Mouse (Mus musculus): ENCODE measurements around the gene Gm19965. TPM values are rescaled to one million over a fixed set of nuclear protein-coding genes. Genes with fewer than 3 reads are reported as not detected.
A peak's percentile ranks its signal among the peaks of the same experiment; 100 is the strongest.

Gene Gm19965
- total RNA-seq (2014; rRNA removed) (not detected in 2 replicates), polyA plus RNA-seq (2015; fragmentation: Nextera tagmentation; extraction: Ambion mirVana) (not detected in 2 replicates)

- 74% methylated on average over 3 of the region's 3 CpGs for WGBS
- Histone ChIP-seq H3K9ac (replicated peaks; ENCODE audit: low read length) (no peak within 1 kb of the TSS), H3K4me2 (ENCODE audit: low read depth, low read length) (no peak within 1 kb of the TSS), H3K27ac (no peak within 1 kb of the TSS), H3K36me3 (ENCODE audit: insufficient read depth, low read length) (no peaks in the 10 kb centered on the region), H3K4me1 (ENCODE audit: insufficient read depth, low read length) (no peaks in the 10 kb centered on the region), H3K27me3 (ENCODE audit: insufficient read depth, low read length) (no peaks in the 10 kb centered on the region), H3K9me3 (ENCODE audit: low read length) (no peaks in the 10 kb centered on the region), H3K4me3 (ENCODE audit: low read length) (no peak within 1 kb of the TSS)
- DNase-seq (ENCODE audit: low spot score) (no peak), ATAC-seq (no peak)
- no peak for TF ChIP-seq CTCF (IDR thresholded peaks at IDR 0.05; ENCODE audit: low read depth)
Observed at GRCm38 (mm10) chr1:116802683-116803082, at the start of gene Gm19965. Gene Gm19965, plus strand, starts transcription at chr1:116802983.

- ATAC-seq: peak; percentile 67
- Histone ChIP-seq H3K4me3 (ENCODE audit: low read length) (no peak overlapping the region), H3K9me3 (ENCODE audit: low read length) (no peaks in the 10 kb centered on the region), H3K4me1 (ENCODE audit: insufficient read depth, low read length) (no peaks in the 10 kb centered on the region), H3K4me2 (ENCODE audit: low read depth, low read length) (no peak overlapping the region), H3K27me3 (ENCODE audit: insufficient read depth, low read length) (no peaks in the 10 kb centered on the region), H3K27ac (no peak overlapping the region), H3K9ac (replicated peaks; ENCODE audit: low read length) (no peak overlapping the region), H3K36me3 (ENCODE audit: insufficient read depth, low read length) (no peaks in the 10 kb centered on the region)
- no peak for TF ChIP-seq CTCF (IDR thresholded peaks at IDR 0.05; ENCODE audit: low read depth)
- 80% methylated on average over 8 of the region's 8 CpGs for WGBS
- peak; percentile 39 for DNase-seq (ENCODE audit: low spot score)
Observed at GRCm38 (mm10) chr1:116782471-116782989, 20.3 kb upstream of the Gm19965 start.
